Mouse (Mus musculus): ENCODE measurements at regions not wholly inside any gene's neighbourhood (a gene's known extent, or its start where the extent isn't known, plus 50 kb on each side); places are given as distances from the start of the nearest gene placed in this dataset.

GRCm38 (mm10) chr10:117447626-117448025 is 67.8 kb upstream of the Cpsf6 start:
- no peak for DNase-seq (ENCODE audit: low spot score)

GRCm38 (mm10) chr10:117447206-117447605 is 67.4 kb upstream of the Cpsf6 start:
- no peak for DNase-seq (ENCODE audit: low spot score)

GRCm38 (mm10) chr10:117446776-117447175 is 67.0 kb upstream of the Cpsf6 start:
- no peak for DNase-seq (ENCODE audit: low spot score)

DNA sequence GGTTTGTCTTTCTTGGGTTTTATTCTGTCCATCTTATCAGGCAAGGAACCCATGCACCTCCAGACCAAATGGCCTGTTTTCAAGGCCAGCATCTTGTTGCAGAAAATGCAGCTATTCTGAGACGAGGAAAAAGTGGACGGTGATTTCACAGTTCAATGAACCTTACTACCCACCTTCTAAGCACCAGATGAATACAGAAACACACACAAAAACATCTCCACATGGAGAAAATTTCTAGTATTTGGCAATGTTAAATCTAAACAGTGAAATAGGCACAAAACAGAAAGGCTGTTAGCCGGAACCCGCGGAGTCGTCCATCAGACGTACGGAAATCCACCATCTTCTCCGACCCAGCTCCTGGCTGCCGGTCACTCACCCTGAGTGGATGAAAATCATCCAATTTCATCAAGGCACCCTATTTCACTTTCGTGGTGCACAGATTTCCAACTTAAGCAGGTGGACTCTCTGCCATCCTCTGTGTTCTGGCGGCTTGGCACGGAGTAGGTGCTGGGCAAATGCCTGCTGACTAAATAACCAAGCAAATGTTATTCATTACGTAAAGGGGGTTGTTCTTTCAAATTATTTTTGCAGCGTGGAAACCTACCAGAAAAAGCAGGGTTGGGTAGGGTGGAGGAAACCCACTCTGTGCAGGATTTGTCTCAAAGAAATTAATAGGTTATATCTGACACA is 66.1 kb upstream of the Cpsf6 start:
- DNase-seq (ENCODE audit: low spot score), result no peak

GRCm38 (mm10) chr10:117445181-117445790 is 65.5 kb upstream of the Cpsf6 start:
- no peak for DNase-seq (ENCODE audit: low spot score)

DNA sequence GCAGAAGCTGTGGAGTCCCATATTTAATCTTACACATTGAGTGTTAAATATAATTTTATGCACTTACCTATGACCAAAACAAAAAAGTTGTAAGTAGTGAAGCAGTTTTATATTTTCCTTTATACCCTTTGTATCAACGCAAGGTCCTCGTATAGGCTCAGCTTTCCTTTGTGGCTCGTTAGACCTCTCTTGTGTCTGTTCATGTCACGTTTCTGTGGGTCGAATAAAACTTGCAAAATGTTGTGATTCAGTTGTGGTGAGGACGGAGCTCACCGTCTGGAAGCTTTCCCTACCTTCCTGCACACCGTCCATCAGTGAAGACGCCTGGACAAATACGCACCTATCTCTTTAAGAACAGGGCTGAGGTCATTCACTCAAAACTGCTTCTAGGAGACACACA is 64.9 kb upstream of the Cpsf6 start:
- DNase-seq (ENCODE audit: low spot score), result no peak

- DNase-seq (ENCODE audit: low spot score), result no peak
Measured at GRCm38 (mm10) chr10:117443426-117444350, 63.9 kb upstream of the Cpsf6 start.

- DNase-seq (ENCODE audit: low spot score), result no peak
Measured at GRCm38 (mm10) chr10:117441979-117442803, 62.4 kb upstream of the Cpsf6 start.

- DNase-seq (ENCODE audit: low spot score), result no peak
Measured at GRCm38 (mm10) chr10:117441121-117441978, 61.5 kb upstream of the Cpsf6 start.

DNA sequence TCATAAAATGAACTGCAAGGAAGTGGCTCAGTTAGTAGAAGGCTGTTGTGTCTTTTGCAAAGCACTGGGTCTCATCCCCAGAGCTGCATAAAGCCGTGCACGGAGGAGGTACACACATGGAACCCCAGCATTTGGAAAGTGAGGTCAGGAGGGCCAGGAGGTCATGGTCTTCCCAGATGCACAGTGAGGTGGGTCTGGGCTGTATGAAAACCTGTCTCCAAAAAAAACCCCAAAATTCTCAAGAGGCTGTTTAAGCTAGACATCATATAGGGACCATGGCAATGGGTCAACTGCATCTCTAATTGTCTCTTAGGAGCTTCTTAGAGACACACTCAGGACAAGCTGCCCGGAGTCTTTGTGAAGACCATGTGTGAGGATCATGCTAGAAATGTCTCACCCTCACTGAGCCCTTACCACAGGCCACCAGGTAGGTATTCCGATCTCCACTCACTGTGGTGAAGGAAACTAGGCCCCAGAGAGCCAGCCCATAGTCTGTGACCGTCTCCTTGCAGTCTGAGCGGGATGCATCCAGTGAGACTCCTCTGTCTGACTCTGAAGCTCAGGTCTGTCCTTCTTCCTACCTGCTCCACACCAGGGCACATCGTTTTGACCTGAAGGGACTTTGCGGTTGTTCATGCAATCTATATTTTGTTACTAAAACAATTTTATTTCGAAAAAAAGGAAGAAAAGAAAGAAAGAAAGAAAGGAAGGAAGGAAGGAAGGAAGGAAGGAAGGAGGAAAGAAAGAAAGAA is 60.6 kb upstream of the Cpsf6 start:
- DNase-seq (ENCODE audit: low spot score), result no peak

DNA sequence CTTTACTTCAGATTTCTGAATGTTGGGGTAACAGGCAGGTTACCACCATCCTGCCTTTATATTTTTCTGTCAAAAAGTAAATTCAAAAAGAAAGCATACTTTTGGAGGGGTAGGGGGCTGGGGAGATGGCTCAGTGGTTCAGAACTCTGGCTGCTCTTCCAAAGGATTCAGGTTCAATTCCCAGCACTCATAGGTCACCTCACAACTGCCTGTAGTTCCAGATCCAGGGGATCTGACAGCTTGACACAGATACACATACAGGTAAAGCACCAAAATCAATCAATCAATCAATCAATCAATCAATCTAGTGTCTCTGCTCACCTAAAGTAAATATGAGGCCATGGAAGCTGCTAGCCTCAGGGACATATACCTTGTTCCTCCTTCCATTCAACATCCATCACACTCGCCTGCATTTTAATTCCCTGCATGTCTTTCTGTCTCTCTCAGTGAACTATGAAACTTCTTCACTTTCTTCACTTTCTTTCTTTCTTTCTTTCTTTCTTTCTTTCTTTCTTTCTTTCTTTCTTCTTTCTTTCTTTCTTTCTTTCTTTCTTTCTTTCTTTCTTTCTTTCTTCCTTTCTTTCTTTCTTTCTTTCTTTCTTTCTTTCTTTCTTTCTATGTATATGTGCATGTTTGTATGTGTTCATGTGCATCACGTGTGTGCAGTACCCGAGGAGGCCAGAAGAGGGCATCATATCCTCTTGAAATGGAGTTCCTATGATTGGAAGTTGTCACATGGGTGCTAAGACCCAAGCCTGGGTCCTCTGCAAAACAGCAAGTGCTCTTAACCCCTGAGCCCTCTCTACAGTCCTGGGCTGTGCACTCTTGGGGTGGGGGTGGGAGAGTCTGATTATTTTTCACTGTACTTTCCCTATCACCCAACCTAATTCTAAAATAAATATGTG is 59.6 kb upstream of the Cpsf6 start:
- no peak for DNase-seq (ENCODE audit: low spot score)

GRCm38 (mm10) chr10:117438614-117439193 is 58.9 kb upstream of the Cpsf6 start:
- DNase-seq (ENCODE audit: low spot score), result no peak

- DNase-seq (ENCODE audit: low spot score), result no peak
Measured at GRCm38 (mm10) chr10:117437970-117438369, 58.2 kb upstream of the Cpsf6 start.

GRCm38 (mm10) chr10:117436875-117437715 is 57.3 kb upstream of the Cpsf6 start:
- DNase-seq (ENCODE audit: low spot score), result no peak

DNA sequence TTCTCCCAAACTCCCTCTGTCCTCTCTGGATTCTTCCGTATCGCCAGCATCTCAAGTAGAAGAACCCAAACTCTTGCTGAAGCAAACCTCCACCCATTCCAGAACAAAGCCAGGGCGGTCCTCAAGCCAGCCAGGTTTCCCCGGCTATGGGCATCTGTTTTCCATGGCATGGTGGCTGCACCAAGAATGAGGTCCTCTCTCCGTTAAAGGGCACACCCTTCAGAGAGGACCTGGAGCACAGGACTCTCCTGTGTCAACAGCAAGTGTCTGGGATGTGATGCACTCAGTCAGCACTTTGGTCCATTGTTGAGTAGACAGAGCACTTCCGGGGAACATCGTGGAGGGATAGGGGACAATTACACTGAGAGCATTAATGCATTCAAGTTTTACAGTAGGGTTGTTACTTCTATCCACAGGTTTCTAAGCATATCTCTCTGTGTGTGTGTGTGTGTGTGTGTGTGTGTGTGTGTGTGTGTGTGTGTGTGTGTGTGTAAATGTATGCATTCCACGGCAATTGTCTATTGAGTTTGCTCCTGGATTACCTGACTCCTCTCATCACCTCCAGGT is 56.6 kb upstream of the Cpsf6 start:
- DNase-seq (ENCODE audit: low spot score), result no peak

DNA sequence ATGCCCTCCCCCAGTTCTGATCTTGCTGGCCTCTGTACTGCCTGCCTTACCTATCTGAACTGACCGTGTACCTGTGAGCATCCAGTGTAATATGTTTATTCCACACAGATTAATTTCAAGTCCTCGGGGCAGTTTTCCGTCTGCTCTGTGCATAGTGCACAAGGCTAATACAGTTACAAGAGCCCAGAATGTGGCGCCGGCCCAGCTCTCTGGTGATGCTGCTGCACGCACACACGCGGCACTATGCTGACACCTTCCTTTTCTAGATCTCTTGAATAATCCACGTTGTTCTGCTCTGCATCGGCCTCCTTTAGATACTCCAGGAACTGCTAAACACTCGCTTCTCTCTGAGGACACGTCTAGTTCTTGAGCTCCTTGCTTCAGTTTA is 55.9 kb upstream of the Cpsf6 start:
- DNase-seq (ENCODE audit: low spot score), result no peak

DNA sequence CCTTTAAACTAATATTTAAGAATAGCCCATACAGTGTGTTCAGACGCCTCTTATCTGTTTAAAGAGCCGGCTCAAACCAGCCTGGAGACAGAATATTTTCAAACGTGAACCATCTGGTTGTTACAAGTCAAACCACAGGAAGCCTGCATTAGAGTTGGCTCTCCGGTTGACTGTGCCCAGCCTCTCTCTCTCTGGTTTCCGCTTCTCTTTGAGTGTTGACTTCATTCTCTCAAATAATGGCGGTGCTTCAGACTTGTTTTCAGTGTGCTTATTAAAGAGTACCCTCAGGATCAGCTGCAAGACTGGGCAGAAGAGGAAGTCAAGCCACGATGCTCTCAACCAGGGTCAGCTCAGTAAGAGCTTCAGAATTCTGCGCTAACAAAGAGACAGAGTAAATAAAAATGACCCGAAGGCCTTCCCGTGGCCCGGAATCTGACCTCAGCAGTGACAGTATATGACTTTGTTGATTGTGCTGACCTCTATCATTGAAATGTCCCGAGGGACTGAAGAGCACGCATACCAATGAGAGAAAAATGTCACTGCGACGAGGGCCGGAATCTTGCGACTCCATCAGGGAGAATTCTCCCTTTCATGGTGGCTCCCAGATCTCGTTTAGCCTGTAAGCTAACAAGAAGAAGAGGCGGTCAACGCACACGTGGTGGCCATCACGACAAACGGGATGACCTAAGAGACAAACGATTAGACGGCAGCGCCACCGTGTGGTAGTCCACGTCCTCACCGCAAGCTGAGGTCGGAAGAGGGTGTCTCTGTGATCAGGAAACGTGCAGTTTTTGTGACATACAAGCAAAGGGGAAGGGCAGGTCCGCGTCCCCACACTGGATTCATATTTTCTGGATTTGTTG is 55.3 kb upstream of the Cpsf6 start:
- peak; percentile 79 for DNase-seq (ENCODE audit: low spot score)

Measured in ovary, postnatal 14 days (tissue).